Mouse (Mus musculus): ENCODE measurements around the gene Flt1.

The Flt1 gene

DNA sequence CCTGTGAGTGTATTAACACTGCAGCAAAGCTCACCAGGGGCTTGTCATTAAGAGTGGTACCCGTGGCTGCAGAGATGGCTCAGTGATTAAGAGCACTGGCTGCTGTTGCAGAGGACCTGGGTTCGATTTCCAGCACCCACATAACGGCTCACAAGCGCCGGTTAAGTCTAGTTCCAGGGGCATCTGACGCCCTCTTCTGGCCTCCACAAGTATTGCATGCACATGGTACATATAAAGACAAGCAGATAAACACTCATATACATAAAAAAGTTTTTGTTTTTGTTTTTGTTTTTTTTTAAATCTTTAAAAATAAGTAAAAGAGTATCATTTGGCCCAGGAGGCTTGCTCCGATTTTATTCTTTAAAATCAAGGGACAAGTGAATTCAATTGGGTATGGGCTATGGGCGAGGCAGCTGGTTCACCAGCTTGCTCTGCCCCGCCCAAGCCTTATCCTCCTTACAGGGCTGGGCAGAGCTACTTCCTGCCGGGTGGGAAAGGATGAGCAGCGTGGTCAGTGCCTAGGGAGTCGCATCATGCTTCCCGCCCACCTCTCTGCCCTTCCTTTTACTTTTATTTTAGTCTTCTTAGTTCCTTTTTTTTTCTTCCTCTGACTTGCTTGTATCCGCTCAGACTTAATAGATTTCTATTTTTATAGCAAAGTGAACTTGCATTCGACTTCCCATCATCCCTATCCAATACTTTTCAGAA lies 57.0 kb downstream of the Flt1 start:
- 84% methylated on average over 15 of the region's 15 CpGs for WGBS

DNA sequence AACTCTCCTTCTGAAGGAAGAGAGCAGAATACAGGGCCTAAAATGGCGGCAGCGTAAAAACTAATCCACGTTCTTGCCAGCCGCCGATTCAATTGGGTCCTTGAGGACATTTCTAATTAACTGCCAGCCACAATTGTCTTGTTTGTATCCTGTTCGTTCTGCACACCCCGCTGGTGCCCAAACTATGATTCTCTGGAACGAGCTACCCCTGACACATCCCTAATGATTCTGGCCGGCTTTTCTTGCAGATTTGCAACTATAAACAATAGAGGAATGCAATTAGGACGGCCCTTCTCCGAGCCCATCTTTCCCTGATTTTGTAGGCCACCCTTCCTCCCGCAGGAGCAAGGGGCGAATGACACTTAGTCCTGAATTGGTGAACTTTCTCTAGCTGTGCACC lies 59.9 kb downstream of the Flt1 start:
- 58% methylated on average over 13 of the region's 13 CpGs for WGBS

- 59% methylated on average over 9 of the region's 9 CpGs for WGBS
Measured at GRCm38 (mm10) chr5:147665381-147665780, 60.4 kb downstream of the Flt1 start.

DNA sequence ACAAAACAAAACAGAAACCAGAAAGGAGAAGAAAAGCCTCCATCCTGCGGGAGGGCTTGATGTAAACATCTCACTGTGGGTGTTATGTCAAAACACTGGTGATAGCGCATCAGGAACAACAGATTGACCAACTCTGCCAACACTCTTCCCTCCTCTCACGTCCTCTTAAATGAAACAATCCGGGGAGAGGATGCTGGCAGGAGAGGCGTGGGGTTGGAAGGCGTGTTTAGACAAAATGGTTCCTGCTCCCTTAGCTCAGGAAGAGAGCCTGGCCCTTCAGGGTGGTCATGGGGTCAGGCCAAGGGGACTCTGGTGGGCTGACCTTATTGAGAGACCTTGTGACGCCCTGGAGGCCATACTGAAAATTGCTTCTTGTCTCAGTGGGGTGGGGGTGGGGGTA lies 65.9 kb downstream of the Flt1 start:
- WGBS: 72% methylated on average over 7 of the region's 7 CpGs

DNA sequence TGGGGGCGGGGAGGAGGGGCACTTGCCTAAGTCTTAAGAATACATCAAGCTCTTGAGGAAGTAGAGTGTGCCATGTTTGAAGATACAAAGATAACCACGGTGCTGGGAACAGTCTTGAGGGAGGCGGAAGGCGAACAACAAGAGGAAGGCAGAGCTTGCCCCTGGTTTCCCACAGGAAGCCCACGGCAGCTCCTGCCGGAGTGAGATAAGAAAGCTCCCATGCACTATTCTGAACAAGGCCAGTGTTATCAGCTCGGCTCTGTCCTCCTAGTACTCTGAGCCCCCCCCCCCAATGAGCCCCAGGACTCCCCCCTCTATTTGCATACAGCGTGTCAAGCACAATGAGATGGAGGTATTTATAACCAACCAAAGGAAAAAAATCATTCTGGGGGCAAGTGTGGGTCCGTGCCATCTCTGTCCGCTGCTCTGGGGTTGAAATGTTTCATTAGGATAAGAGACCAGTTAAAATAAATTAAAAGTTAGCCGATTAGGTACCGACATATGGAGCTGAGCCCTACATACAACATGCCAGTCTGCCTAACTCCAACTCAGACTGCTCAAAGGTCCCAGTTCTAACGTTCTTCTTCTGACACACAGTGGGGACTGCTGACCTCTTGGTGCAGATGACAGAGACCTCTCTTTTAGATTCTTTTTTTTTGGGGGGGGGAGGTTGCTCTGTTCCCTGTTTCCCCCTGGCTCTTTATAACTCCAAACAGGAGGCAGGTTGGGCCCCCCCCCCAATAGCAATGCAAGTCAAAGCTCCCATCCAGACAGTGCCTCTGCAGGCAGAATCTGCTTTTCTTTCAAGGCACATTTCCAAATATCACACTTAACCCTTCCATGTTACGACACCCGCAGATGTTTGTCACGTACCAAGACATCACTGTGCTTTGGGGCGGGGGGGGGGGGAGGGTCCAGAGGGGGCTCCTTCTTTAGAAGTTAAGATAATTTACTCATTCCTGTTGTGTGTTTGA lies 67.6 kb downstream of the Flt1 start:
- 67% methylated on average over 17 of the region's 17 CpGs for WGBS

DNA sequence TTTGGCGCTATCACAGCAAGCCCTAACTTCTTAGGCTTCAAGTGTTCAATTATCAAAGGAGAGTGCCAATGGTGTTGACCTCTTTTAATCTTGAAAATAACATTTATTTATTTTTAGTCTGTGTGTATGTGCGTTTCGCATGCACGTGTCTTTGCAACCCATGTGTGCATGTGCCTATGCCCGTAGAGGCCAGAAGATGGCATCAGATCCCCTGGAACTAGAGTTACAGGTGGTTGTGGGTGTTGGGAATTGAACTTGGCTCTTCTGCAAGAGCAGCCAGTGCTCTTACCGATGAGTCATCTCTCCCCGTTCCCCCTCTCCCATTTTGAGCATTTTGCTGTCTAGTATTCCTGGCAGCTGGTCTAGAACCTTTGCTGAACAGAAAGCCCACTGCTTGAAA lies 70.0 kb downstream of the Flt1 start:
- 61% methylated on average over 7 of the region's 7 CpGs for WGBS

DNA sequence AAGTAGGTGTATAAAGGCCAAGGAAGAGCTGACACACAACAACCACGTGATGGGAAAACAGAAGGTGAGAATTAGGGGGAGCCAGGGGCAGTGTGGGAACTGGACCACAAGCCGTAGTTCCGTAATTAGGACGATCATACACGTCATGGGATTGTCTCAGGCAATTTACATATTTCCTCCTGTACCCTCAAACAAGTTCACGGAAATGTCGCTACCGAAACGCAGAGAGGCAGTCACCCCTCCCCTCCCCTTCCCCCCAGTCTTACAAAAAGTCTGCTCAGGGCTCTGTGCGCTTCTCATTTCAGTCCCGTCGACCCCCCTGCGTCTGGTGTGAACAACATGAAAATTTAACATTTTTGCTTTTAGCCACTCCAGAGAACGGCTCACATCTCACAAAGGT lies 74.6 kb downstream of the Flt1 start:
- 75% methylated on average over 14 of the region's 14 CpGs for WGBS

DNA sequence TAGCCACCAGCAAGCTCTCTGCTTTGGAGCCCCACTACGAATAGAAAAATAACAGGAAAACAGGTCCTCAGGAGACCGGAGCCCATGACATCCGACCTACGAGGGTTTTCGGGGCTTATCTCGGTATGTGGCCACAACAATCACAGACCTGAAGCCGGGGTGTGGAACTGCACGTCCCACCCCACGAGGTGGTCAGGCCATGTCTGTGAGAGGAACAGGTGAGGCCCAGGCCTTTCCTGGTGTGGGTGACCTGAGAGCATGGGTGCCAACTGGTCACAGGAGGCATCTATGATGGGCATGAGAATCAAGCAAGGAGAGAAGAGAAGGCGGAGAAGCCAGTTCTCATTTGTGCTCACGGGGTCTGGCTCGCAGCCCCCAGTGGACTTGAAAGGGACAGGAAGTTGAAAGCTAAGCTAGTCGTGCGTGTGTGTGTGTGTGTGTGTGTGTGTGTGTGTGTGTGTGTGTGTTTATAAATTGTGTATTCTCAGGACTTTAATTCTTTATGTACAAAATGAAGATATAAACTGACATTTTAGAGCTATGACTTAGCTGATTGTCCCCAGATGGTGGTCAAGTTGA lies 79.4 kb downstream of the Flt1 start:
- 78% methylated on average over 14 of the region's 14 CpGs for WGBS

DNA sequence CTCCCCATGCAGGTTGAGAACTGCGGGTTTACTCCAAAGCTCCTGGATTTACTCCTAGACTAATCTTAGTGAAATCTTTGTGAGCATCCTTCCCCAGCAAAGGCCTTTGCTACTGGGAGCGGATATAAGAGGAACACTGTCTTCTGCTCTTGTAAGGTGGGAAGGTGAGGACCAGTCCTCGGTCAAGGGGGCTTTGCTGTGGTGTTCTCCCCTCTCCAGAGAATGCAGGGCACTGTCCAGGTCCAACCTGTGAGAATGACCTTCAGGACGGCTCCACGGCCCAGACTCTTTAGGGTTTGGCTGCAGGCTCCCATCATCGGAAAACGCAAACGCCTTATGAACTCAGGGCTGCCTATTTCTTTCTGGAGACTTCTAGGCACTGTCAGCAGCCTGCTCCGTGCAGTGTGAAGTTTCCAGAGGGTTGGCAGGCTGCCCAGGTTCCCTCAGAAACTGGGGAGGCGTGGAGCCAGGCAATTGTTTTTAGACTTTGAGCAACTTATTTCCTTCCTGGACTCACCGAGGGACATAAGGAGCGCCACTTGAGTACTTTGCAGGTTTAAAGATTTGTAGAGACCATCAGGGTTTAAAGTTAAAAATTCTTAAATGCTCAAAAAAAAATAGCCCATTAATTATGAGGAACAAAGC lies 80.7 kb downstream of the Flt1 start:
- 32% methylated on average over 12 of the region's 12 CpGs for WGBS

DNA sequence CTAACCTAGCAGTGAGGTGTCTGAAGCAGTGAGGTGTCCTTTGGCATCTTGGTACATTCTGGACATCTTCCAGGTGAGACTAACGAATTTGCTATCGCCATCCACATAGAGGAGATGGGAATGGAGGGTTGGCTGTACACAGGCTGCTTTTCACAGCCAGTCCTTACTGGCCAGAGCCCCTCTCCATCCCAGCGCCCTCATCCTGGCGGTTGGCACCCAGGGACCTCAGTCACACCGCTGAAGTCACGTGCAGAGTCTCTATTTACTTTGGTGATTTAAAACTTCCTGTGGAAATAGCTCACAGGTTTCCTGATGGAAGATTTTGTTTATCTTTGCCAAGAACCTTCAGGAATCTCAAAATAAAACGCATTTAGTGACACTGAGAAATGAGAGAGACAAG lies 84.4 kb downstream of the Flt1 start:
- WGBS: 53% methylated on average over 7 of the region's 7 CpGs

- WGBS: 89% methylated on average over 5 of the region's 5 CpGs
Measured at GRCm38 (mm10) chr5:147639940-147640339, 85.9 kb downstream of the Flt1 start.

DNA sequence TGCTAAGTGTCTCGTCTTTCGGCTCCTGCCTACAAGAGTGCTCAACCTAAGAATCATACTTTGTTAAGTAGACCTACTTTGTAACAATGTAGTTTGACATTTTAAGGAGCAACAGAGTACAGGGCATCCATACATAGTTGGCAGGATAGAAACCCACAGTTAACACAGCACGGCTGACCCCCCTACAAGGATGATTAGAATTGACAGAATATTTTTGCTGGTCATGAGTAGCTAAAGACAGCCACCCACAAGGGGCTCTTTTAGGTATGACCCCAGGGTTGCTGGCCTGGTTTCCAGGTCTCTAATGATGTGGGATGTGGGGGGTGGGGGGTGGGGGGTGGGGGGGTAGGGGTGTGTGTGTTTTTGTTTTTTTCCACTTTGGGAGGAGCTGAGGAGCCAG lies 89.1 kb downstream of the Flt1 start:
- WGBS: 90% methylated on average over 3 of the region's 3 CpGs

- WGBS: 76% methylated on average over 8 of the region's 8 CpGs
Measured at GRCm38 (mm10) chr5:147635883-147636282, 89.9 kb downstream of the Flt1 start.

GRCm38 (mm10) chr5:147634016-147634415 lies 91.8 kb downstream of the Flt1 start:
- WGBS: 56% methylated on average over 11 of the region's 11 CpGs

DNA sequence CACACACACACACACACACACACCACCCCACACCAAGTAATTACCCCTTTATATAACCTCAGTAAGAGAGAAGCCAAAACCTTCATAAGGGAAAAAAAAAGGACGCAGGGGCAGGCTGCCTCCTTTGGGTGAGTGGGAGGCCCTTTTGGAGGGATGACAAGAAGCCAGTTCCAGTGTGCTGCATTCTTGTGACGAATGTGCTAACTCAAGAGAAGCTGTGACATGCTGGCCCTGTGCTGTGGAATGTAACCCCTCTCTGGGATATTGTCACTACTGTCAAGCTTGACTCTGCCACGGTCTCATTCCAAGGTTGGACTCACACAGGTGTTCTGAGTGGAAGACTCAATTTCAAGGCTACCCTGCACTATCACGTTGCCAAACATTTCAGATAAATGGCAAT lies 93.1 kb downstream of the Flt1 start:
- 58% methylated on average over 4 of the region's 4 CpGs for WGBS

DNA sequence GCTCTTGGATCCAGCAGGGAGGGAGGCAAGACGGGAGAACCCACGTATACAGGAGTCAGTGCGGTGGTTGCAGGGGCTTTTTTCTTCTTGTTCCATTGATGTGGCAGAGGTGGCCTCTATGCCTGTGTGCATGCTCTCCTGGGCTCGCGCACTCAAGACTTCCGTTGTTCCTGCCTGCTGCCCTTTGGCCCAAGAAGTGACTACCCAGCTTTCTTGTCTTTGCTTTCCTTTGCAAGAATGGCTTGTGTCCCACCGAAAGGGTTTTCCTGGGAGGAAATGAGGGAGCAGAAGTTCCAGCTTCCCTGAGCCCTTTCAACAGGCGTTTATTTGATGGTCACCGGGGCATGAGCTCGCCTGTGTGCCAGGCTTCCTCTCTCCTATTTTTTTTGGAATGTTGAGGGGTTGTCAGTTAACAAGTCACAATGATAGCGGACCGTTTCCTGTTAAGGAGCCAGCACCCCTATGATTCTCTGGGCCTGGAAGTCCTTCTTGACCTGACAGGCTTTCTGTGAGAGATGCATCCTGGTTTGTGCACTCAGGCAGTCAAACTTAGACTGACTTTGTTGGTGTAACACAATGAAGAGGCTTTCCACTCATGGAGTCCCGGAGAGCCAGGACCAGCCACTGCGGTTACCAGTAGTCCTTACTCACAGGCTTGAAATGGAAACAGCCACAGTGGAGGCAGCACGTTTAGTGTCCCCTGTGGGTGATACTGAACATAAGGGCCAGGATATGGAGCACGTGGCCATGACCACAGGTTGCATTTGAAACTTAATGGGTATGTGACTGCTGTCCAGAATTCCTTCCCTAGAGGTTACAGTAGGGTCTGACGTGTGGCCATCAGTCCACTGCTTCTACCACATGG lies 95.2 kb downstream of the Flt1 start:
- 78% methylated on average over 17 of the region's 17 CpGs for WGBS

- 45% methylated on average over 2 of the region's 2 CpGs for WGBS
Measured at GRCm38 (mm10) chr5:147626944-147627343, 98.9 kb downstream of the Flt1 start.

DNA sequence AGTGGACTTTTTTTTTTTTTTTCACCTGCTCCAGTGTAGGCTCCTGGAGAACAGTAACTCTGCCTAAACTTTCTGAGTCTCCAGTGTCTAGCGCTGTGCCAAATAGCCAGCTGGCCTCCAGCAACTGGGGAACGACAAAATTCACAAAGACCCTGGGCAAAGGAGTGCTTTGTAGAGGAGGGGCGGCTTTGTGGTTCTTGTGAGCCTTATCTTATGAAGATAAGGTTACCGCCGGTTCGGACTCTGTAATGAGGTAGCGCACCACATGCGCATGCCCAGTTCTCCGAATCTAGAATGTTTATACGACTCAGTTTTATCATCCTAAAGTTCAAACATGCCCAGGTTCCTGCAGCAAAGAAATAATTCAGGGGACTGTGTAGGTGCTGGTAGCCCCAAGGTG lies 102.1 kb downstream of the Flt1 start:
- 89% methylated on average over 10 of the region's 10 CpGs for WGBS

DNA sequence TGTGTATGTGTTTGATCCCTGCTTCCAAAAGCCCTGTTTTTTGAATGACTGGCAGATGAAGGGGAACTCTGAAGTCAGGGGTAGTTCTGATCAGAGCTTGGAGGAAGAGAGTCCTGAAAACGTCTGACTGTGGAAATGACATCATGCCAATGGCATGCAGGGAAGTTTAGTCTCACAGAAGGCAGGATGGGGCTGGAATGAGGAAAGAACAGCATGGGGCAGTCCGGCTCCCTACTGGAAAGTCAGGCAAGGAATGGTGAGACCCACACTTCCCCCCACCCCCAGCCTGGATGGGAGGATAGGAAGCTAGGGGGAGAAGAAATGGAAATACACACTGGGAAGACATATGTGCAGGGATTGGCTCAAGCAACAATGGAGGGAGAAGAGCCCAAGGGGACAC lies 105.6 kb downstream of the Flt1 start:
- WGBS: 42% methylated on average over 2 of the region's 2 CpGs

DNA sequence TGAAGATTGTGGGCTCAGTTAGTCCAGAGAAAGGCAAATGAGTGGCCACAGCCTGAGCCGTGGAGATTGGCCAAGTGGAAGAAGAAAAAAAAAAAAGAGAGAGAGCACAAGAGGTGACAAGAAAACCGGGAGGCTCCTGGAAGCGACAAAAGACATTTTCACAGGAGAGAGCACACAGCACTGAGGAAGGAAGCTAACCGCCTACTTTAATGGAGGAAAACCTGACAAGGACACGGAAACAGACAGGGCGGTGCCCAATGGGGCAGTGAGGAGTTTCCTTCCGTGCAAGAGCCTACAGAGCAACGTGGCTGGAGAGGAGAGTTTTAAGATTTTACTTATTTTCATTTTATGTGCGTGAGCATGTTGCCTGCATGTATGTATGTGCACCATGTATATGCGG lies 107.6 kb downstream of the Flt1 start:
- WGBS: 78% methylated on average over 10 of the region's 10 CpGs

DNA sequence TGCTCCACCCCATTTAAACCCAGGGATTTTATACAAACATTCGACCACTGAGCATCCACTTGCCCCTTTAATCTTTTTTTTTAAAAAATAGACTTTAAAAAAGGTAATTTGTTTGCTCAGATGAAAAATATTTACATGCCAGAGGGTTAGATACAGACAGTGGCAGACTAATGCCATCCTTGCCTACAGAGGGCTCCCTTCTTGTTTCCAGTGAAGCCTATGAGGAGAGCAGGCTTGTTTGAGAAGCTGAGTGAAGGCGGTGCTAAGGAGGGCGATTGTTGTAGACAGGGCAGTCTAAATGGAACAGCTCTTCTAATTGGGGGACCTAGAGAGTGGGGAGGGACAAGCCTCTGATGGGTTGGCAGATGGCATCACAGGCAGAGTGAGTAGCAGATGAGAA lies 109.4 kb downstream of the Flt1 start:
- 66% methylated on average over 3 of the region's 3 CpGs for WGBS

All from cerebral cortex, adult 2 months (tissue).